Mouse (Mus musculus): ENCODE results near the gene Kng1. TPM values are rescaled to one million over a fixed set of nuclear protein-coding genes. Genes with fewer than 3 reads are reported as not detected.
A peak's percentile ranks its signal among the peaks of the same experiment; 100 is the strongest.
"Not testable (repeated sequence)": the region's sequence is repeated elsewhere in the genome, so short reads cannot be mapped to it uniquely, and the experiment has no call there.

The Kng1 gene
- polyA plus RNA-seq, 1 experiment from 2014 or later, result not detected

- not testable (repeated sequence) for H3K36me3 ChIP-seq (ENCODE audit: control insufficient read depth, insufficient read depth, low read length); H3K4me3 ChIP-seq (ENCODE audit: control insufficient read depth in 1 of 2, insufficient read depth in 1 of 2, low read depth in 1 of 2, low read length in 2 of 2); H3K27ac ChIP-seq (replicated peaks in 1 of 2; ENCODE audit: control insufficient read depth in 1 of 2, insufficient read depth in 1 of 2, low read depth in 2 of 2, low read length in 2 of 2); H3K4me1 ChIP-seq (ENCODE audit: control insufficient read depth in 2 of 2, insufficient read depth in 2 of 2, low read length in 2 of 2); H3K9ac ChIP-seq (ENCODE audit: low read length); H3K9me3 ChIP-seq (ENCODE audit: control insufficient read depth, low read length); ATAC-seq (ENCODE audit: insufficient number of reproducible peaks, insufficient read depth, low FRiP score, low read depth); H3K27me3 ChIP-seq (ENCODE audit: control insufficient read depth, insufficient read depth, low read length); H3K4me2 ChIP-seq (ENCODE audit: low read length)
- WGBS, result 92% methylated on average over 5 of the region's 5 CpGs
Observed at GRCm38 (mm10) chr16:23095581-23095980, 37.9 kb downstream of the Kng1 start.

GRCm38 (mm10) chr16:23096886-23097285 lies 39.2 kb downstream of the Kng1 start:
- not testable (repeated sequence) for ATAC-seq (ENCODE audit: insufficient number of reproducible peaks, insufficient read depth, low FRiP score, low read depth); H3K27me3 ChIP-seq (ENCODE audit: control insufficient read depth, insufficient read depth, low read length)
- WGBS, result 80% methylated on average over 1 of the region's 1 CpGs

GRCm38 (mm10) chr16:23097290-23098104 lies 39.8 kb downstream of the Kng1 start:
- not testable (repeated sequence) for ATAC-seq (ENCODE audit: insufficient number of reproducible peaks, insufficient read depth, low FRiP score, low read depth); H3K9ac ChIP-seq (ENCODE audit: low read length); H3K9me3 ChIP-seq (ENCODE audit: control insufficient read depth, low read length); H3K27me3 ChIP-seq (ENCODE audit: control insufficient read depth, insufficient read depth, low read length); H3K27ac ChIP-seq (replicated peaks in 1 of 2; ENCODE audit: control insufficient read depth in 1 of 2, insufficient read depth in 1 of 2, low read depth in 2 of 2, low read length in 2 of 2); H3K4me3 ChIP-seq (ENCODE audit: control insufficient read depth in 1 of 2, insufficient read depth in 1 of 2, low read depth in 1 of 2, low read length in 2 of 2); H3K36me3 ChIP-seq (ENCODE audit: control insufficient read depth, insufficient read depth, low read length); H3K4me2 ChIP-seq (ENCODE audit: low read length)
- WGBS, result 79% methylated on average over 8 of the region's 8 CpGs
- H3K4me1 ChIP-seq (ENCODE audit: control insufficient read depth in 2 of 2, insufficient read depth in 2 of 2, low read length in 2 of 2), result peaks cover 6 to 10% of the 10 kb centered on the region in 2 experiments

More at GRCm38 (mm10) chr16:23096886-23097285, 39.2 kb downstream of the Kng1 start:
- H3K9ac ChIP-seq (ENCODE audit: low read length); H3K4me2 ChIP-seq (ENCODE audit: low read length); H3K4me3 ChIP-seq (ENCODE audit: control insufficient read depth in 1 of 2, insufficient read depth in 1 of 2, low read depth in 1 of 2, low read length in 2 of 2); H3K36me3 ChIP-seq (ENCODE audit: control insufficient read depth, insufficient read depth, low read length); H3K9me3 ChIP-seq (ENCODE audit: control insufficient read depth, low read length); H3K27ac ChIP-seq (replicated peaks in 1 of 2; ENCODE audit: control insufficient read depth in 1 of 2, insufficient read depth in 1 of 2, low read depth in 2 of 2, low read length in 2 of 2): not testable (repeated sequence)
- peaks cover 6 to 10% of the 10 kb centered on the region in 2 experiments for H3K4me1 ChIP-seq (ENCODE audit: control insufficient read depth in 2 of 2, insufficient read depth in 2 of 2, low read length in 2 of 2)

- not testable (repeated sequence) for ATAC-seq (ENCODE audit: insufficient number of reproducible peaks, insufficient read depth, low FRiP score, low read depth); H3K4me3 ChIP-seq (ENCODE audit: control insufficient read depth in 1 of 2, insufficient read depth in 1 of 2, low read depth in 1 of 2, low read length in 2 of 2); H3K36me3 ChIP-seq (ENCODE audit: control insufficient read depth, insufficient read depth, low read length); H3K4me2 ChIP-seq (ENCODE audit: low read length); H3K27me3 ChIP-seq (ENCODE audit: control insufficient read depth, insufficient read depth, low read length); H3K27ac ChIP-seq (replicated peaks in 1 of 2; ENCODE audit: control insufficient read depth in 1 of 2, insufficient read depth in 1 of 2, low read depth in 2 of 2, low read length in 2 of 2); H3K9ac ChIP-seq (ENCODE audit: low read length); H3K9me3 ChIP-seq (ENCODE audit: control insufficient read depth, low read length)
- 91% methylated on average over 1 of the region's 1 CpGs for WGBS
- H3K4me1 ChIP-seq (ENCODE audit: control insufficient read depth in 2 of 2, insufficient read depth in 2 of 2, low read length in 2 of 2), result peaks cover 6 to 10% of the 10 kb centered on the region in 2 experiments
Observed at GRCm38 (mm10) chr16:23098105-23098452, 40.4 kb downstream of the Kng1 start.

- Histone ChIP-seq H3K27ac (replicated peaks in 1 of 2; ENCODE audit: control insufficient read depth in 1 of 2, insufficient read depth in 1 of 2, low read depth in 2 of 2, low read length in 2 of 2) (peak overlapping the region in 1 of 2 experiments; percentile 49; a peak in 1 of 4 replicates), H3K9me3 (ENCODE audit: control insufficient read depth, low read length) (no peaks in the 10 kb centered on the region), H3K4me3 (ENCODE audit: control insufficient read depth in 1 of 2, insufficient read depth in 1 of 2, low read depth in 1 of 2, low read length in 2 of 2) (peak overlapping the region; percentile 43 to 47), H3K36me3 (ENCODE audit: control insufficient read depth, insufficient read depth, low read length) (no peaks in the 10 kb centered on the region), H3K27me3 (ENCODE audit: control insufficient read depth, insufficient read depth, low read length) (no peaks in the 10 kb centered on the region), H3K9ac (ENCODE audit: low read length) (peak overlapping the region; percentile 70), H3K4me1 (ENCODE audit: control insufficient read depth in 2 of 2, insufficient read depth in 2 of 2, low read length in 2 of 2) (peaks cover 6 to 10% of the 10 kb centered on the region in 2 experiments), H3K4me2 (ENCODE audit: low read length) (peak overlapping the region; percentile 75)
- ATAC-seq (ENCODE audit: insufficient number of reproducible peaks, insufficient read depth, low FRiP score, low read depth), result no peak
- WGBS, result 14% methylated on average over 12 of the region's 12 CpGs
Observed at GRCm38 (mm10) chr16:23099632-23100031, 42.0 kb downstream of the Kng1 start.

- WGBS, result 2% methylated on average over 9 of the region's 9 CpGs
- Histone ChIP-seq H3K27me3 (ENCODE audit: control insufficient read depth, insufficient read depth, low read length) (no peaks in the 10 kb centered on the region), H3K27ac (replicated peaks in 1 of 2; ENCODE audit: control insufficient read depth in 1 of 2, insufficient read depth in 1 of 2, low read depth in 2 of 2, low read length in 2 of 2) (peak overlapping the region; percentile 28 to 49; a peak in 3 of 4 replicates), H3K4me1 (ENCODE audit: control insufficient read depth in 2 of 2, insufficient read depth in 2 of 2, low read length in 2 of 2) (peaks cover 6 to 11% of the 10 kb centered on the region in 2 experiments), H3K4me2 (ENCODE audit: low read length) (peak overlapping the region; percentile 75), H3K4me3 (ENCODE audit: control insufficient read depth in 1 of 2, insufficient read depth in 1 of 2, low read depth in 1 of 2, low read length in 2 of 2) (peak overlapping the region; percentile 43 to 47), H3K9me3 (ENCODE audit: control insufficient read depth, low read length) (no peaks in the 10 kb centered on the region), H3K36me3 (ENCODE audit: control insufficient read depth, insufficient read depth, low read length) (no peaks in the 10 kb centered on the region), H3K9ac (ENCODE audit: low read length) (peak overlapping the region; percentile 70)
- ATAC-seq (ENCODE audit: insufficient number of reproducible peaks, insufficient read depth, low FRiP score, low read depth), result 0 out of 2 replicates have a peak, but pooled peaks have one; percentile 54
Observed at GRCm38 (mm10) chr16:23100099-23100575, 42.5 kb downstream of the Kng1 start.

- 8% methylated on average over 10 of the region's 10 CpGs for WGBS
Observed at GRCm38 (mm10) chr16:23100613-23101012, 42.9 kb downstream of the Kng1 start.

More at GRCm38 (mm10) chr16:23100613-23101012, 42.9 kb downstream of the Kng1 start:
- no peaks in the 10 kb centered on the region for H3K36me3 ChIP-seq (ENCODE audit: control insufficient read depth, insufficient read depth, low read length)
- peak overlapping the region; percentile 75 for H3K4me2 ChIP-seq (ENCODE audit: low read length)
- H3K4me3 ChIP-seq (ENCODE audit: control insufficient read depth in 1 of 2, insufficient read depth in 1 of 2, low read depth in 1 of 2, low read length in 2 of 2), result peak overlapping the region; percentile 43 to 47
- no peaks in the 10 kb centered on the region for H3K9me3 ChIP-seq (ENCODE audit: control insufficient read depth, low read length)
- H3K4me1 ChIP-seq (ENCODE audit: control insufficient read depth in 2 of 2, insufficient read depth in 2 of 2, low read length in 2 of 2), result peaks cover 6 to 15% of the 10 kb centered on the region in 2 experiments
- peak overlapping the region; percentile 70 for H3K9ac ChIP-seq (ENCODE audit: low read length)
- peak overlapping the region; percentile 28 to 49; a peak in 3 of 4 replicates for H3K27ac ChIP-seq (replicated peaks in 1 of 2; ENCODE audit: control insufficient read depth in 1 of 2, insufficient read depth in 1 of 2, low read depth in 2 of 2, low read length in 2 of 2)
- 0 out of 2 replicates have a peak, but pooled peaks have one; percentile 36 for ATAC-seq (ENCODE audit: insufficient number of reproducible peaks, insufficient read depth, low FRiP score, low read depth)
- H3K27me3 ChIP-seq (ENCODE audit: control insufficient read depth, insufficient read depth, low read length), result no peaks in the 10 kb centered on the region

All from heart, embryonic 14.5 days (tissue).